Mouse (Mus musculus) stomach, embryonic 15.5 days (tissue): ENCODE measurements around the gene Mapre3. TPM values are rescaled to one million over a fixed set of nuclear protein-coding genes. Genes with fewer than 3 reads are reported as not detected.

Source experiments
- ATAC-seq: fragments of 200-750 bp; cut with Nextera tagmentation; 2 replicates; pipeline ENCODE4 v1.8.0; 2017; ENCODE audit warnings: low read depth, moderate number of reproducible peaks, moderate TSS enrichment; ENCODE audit not compliant: insufficient read depth, low FRiP score
- H3K27ac ChIP-seq: fragments of 300-500 bp; sonication (generic); 2 replicates; pipeline ENCODE4 v1.5.1; 2015; ENCODE audit warnings: mild to moderate bottlenecking, inconsistent platforms
- H3K27me3 ChIP-seq: fragments of 300-500 bp; sonication (generic); replicated peaks from 2 replicates; pipeline ENCODE4 v1.6.1; 2015; ENCODE audit warnings: inconsistent platforms
- H3K36me3 ChIP-seq: fragments of 300-500 bp; sonication (generic); 2 replicates; pipeline ENCODE4 v1.6.1; 2015; ENCODE audit warnings: inconsistent platforms
- H3K4me1 ChIP-seq: fragments of 300-500 bp; sonication (generic); 2 replicates; pipeline ENCODE4 v1.6.1; 2015; ENCODE audit warnings: inconsistent platforms
- H3K4me2 ChIP-seq: fragments of 300-500 bp; sonication (generic); 2 replicates; pipeline ENCODE4 v1.6.1; 2015; ENCODE audit warnings: mild to moderate bottlenecking, inconsistent platforms
- H3K4me3 ChIP-seq: fragments of 300-500 bp; sonication (generic); replicated peaks from 2 replicates; pipeline ENCODE4 v1.5.1; 2015; ENCODE audit warnings: inconsistent platforms
- H3K9ac ChIP-seq: fragments of 300-500 bp; sonication (generic); 2 replicates; pipeline ENCODE4 v1.6.1; 2015; ENCODE audit warnings: inconsistent platforms
- H3K9me3 ChIP-seq: fragments of 300-500 bp; sonication (generic); 2 replicates; pipeline ENCODE4 v1.6.1; 2016; ENCODE audit warnings: inconsistent platforms
- WGBS: fragments of 180-500 bp; shearing (Covaris S2); methylation state at CpG from one replicate; pipeline ENCODE4 v1.1.7; 2015; 5-methylcytosine and 5-hydroxymethylcytosine counted together
- polyA plus RNA-seq: library from polyadenylated mRNA; unstranded; fragments of >200 nt; fragmentation: Nextera tagmentation; extraction: Ambion mirVana; gene quantifications from 2 replicates; pipeline ENCODE4 v1.2.1, GENCODE M21; 2015

Mapre3 gene
- 19.7 and 21.3 TPM in 2 replicates for polyA plus RNA-seq

DNA sequence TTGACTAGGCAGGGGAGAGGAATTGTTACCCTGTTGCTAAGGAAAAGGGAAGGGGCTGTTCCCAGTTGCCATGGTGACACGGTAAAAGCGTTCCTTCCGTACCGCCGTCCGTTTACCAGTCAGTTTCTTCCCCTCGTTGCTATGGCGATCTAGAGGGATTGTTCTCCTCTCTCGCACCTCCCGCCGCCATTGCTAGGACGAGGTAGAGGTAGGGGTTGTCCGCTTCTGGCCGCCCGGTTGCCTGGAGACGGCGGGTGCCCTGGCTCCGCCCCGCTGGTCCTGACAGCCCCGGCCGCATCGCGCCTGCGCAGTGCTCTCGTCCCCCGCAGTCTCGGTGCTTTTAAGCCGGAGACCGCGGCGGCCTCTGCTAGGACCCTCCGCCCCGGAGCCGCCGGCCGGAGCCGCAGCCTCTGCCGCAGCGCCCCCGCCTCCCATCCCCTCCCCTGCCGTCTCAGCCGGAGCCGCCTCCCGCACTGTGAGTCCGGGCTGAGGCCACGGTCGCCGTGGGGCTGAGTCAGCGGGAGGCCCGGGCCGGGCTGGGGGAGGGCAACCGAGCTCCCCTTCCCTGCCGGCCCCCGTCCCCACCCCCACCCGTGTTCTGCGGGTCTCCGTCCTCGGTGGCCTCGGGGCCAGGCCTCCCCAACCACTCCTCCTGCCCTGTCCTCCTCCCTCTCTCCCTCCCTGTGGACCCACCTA is at the start of gene Mapre3:
Mapre3 (plus strand) TSS at position 218 of the 696 bp plus-strand sequence.
- ATAC-seq = peak; percentile 91
- Histone ChIP-seq H3K27ac (no peak within 1 kb of the TSS), H3K4me1 (peaks cover 19% of the 10 kb centered on the region)

GRCm38 (mm10) chr5:30765596-30766370 is 48.7 kb upstream of the Mapre3 start:
- Histone ChIP-seq H3K4me3 (no peak overlapping the region), H3K27me3 (no peaks in the 10 kb centered on the region), H3K4me1 (peaks cover 12% of the 10 kb centered on the region), H3K36me3 (no peaks in the 10 kb centered on the region), H3K9ac (no peak overlapping the region), H3K9me3 (no peaks in the 10 kb centered on the region), H3K27ac (peak overlapping the region; percentile 3; the same call in 1 of the 2 replicates), H3K4me2 (no peak overlapping the region)
- ATAC-seq = no peak
- WGBS = 74% methylated on average over 12 of the region's 12 CpGs

More for the DNA sequence above, at the start of gene Mapre3:
- Histone ChIP-seq H3K36me3 (no peaks in the 10 kb centered on the region), H3K27me3 (no peaks in the 10 kb centered on the region), H3K9me3 (no peaks in the 10 kb centered on the region), H3K4me3 (peak within 1 kb of the TSS; percentile 85), H3K9ac (peak within 1 kb of the TSS; percentile 66; the same call in 1 of the 2 replicates), H3K4me2 (peak within 1 kb of the TSS; percentile 85)
- under 1% methylated on average over 59 of the region's 59 CpGs for WGBS

DNA sequence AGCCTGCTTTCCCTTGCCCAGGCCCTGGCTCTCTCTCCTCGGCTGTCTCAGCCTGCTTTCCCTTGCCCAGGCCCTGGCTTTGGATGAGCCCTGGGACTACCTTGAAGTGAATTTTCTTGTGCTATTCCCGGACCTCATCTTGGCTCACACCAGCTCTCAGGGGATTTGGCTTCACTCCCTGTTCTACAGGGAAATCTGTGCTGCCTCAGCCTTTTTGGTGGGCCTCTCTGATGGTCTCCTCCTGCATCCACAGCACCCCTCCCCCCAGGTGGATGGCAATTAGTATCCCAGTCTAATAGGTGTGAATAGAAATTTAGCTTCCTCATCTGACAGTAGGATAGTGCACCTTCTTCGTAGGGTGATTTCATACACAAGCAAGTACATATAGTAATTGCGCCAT is 46.4 kb upstream of the Mapre3 start:
- WGBS = 65% methylated on average over 4 of the region's 4 CpGs
- Histone ChIP-seq H3K9me3 (no peaks in the 10 kb centered on the region), H3K27ac (peak overlapping the region; percentile 45; the same call in 1 of the 2 replicates), H3K9ac (no peak overlapping the region), H3K27me3 (no peaks in the 10 kb centered on the region), H3K4me3 (no peak overlapping the region), H3K4me1 (peaks cover 12% of the 10 kb centered on the region), H3K4me2 (no peak overlapping the region), H3K36me3 (no peaks in the 10 kb centered on the region)
- ATAC-seq = peak; percentile 29; the same call in 1 of the 2 replicates

DNA sequence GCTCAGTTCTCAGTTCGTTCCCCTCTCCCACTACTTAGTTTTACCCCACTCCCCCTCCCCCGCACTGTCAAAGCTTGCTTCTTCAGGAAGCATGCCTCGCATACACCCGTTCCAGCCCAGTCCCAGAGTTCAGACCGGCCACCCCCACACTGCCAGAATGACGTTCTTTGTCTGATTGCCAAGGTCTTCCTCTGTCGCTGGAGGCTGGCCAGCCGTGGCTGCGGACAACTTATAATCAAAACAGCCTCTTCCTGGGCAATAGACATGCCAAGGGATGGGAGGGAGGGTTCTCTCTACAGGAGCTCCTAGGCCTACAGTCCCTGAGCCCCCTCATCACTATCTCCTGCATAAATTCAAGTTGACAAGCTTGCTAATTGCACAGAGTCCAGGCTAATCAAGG is 45.8 kb upstream of the Mapre3 start:
- no peak overlapping the region for H3K4me3 ChIP-seq
- peaks cover 12% of the 10 kb centered on the region for H3K4me1 ChIP-seq
- no peaks in the 10 kb centered on the region for H3K27me3 ChIP-seq
- WGBS = 17% methylated on average over 9 of the region's 9 CpGs
- H3K27ac ChIP-seq = no peak overlapping the region
- H3K9me3 ChIP-seq = no peaks in the 10 kb centered on the region
- no peaks in the 10 kb centered on the region for H3K36me3 ChIP-seq
- peak; percentile 78 for ATAC-seq
- H3K9ac ChIP-seq = no peak overlapping the region
- H3K4me2 ChIP-seq = 0 out of 2 replicates have a peak overlapping the region, but pooled peaks have one; percentile 8

- Histone ChIP-seq H3K9me3 (no peaks in the 10 kb centered on the region), H3K4me2 (no peak overlapping the region), H3K9ac (no peak overlapping the region), H3K27me3 (no peaks in the 10 kb centered on the region), H3K36me3 (no peaks in the 10 kb centered on the region), H3K4me3 (no peak overlapping the region), H3K4me1 (peaks cover 12% of the 10 kb centered on the region), H3K27ac (no peak overlapping the region)
- ATAC-seq = no peak
- 71% methylated on average over 9 of the region's 9 CpGs for WGBS
Observed at GRCm38 (mm10) chr5:30769075-30769474, 45.4 kb upstream of the Mapre3 start.

GRCm38 (mm10) chr5:30774601-30775371 is 39.7 kb upstream of the Mapre3 start:
- WGBS = 8% methylated on average over 20 of the region's 20 CpGs
- H3K27me3 ChIP-seq = no peaks in the 10 kb centered on the region
- H3K36me3 ChIP-seq = no peaks in the 10 kb centered on the region
- peak overlapping the region; percentile 27; the same call in 1 of the 2 replicates for H3K4me3 ChIP-seq
- peak overlapping the region; percentile 7; the same call in 1 of the 2 replicates for H3K9ac ChIP-seq
- H3K4me1 ChIP-seq = peaks cover 7% of the 10 kb centered on the region; the same call in 1 of the 2 replicates
- no peak overlapping the region for H3K27ac ChIP-seq
- H3K9me3 ChIP-seq = no peaks in the 10 kb centered on the region
- peak; percentile 80 for ATAC-seq
- peak overlapping the region; percentile 66 for H3K4me2 ChIP-seq

DNA sequence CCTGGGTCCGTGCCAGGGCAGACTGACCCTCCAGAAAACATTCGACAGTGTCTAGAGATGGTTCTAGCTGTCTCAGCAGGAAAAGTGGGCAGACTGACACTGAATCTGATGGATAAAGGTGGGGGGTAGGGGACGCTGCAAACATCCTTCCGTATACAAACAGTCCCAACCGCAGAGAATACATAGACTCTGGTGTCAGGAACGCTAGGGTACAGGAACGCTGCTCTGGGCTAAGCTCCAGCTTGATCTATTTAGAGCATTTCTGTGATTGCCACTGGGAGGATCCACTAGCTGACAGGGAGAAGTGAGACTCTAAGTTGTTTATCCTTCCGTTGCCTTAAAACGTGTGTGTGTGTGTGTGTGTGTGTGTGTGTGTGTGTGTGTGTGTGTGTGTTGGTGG is 33.7 kb upstream of the Mapre3 start:
- Histone ChIP-seq H3K4me1 (no peaks in the 10 kb centered on the region), H3K27ac (no peak overlapping the region), H3K4me3 (no peak overlapping the region), H3K9me3 (no peaks in the 10 kb centered on the region), H3K9ac (no peak overlapping the region), H3K36me3 (no peaks in the 10 kb centered on the region), H3K4me2 (no peak overlapping the region), H3K27me3 (no peaks in the 10 kb centered on the region)
- WGBS = 57% methylated on average over 9 of the region's 9 CpGs
- ATAC-seq = no peak

DNA sequence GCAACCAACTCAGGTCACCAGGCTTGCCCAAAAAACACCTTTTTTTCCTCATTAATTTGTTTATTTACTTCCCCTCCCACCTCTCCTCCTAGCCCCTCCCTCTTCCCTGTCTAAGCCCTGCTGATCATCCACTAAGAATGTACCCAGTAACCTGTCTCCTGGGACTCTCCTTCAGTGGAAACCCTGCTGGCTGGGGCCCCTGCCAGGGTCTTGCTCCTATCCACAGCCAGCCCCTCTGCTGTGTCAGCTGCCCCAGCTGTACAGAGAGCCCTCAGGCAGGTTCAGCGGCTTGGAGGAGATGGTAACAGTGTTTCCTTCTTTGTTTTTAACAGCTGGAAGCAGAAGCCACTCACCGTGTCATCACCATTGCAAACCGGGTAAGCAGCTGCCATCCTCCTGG is 33.3 kb upstream of the Mapre3 start:
- Histone ChIP-seq H3K4me2 (no peak overlapping the region), H3K4me1 (no peaks in the 10 kb centered on the region), H3K36me3 (no peaks in the 10 kb centered on the region), H3K27me3 (no peaks in the 10 kb centered on the region), H3K9ac (no peak overlapping the region), H3K4me3 (no peak overlapping the region), H3K9me3 (no peaks in the 10 kb centered on the region), H3K27ac (no peak overlapping the region)
- ATAC-seq = no peak
- WGBS = 69% methylated on average over 3 of the region's 3 CpGs

GRCm38 (mm10) chr5:30787381-30787780 is 27.1 kb upstream of the Mapre3 start:
- ATAC-seq = no peak
- no peak overlapping the region for H3K9ac ChIP-seq
- no peaks in the 10 kb centered on the region for H3K27me3 ChIP-seq
- H3K27ac ChIP-seq = no peak overlapping the region
- no peaks in the 10 kb centered on the region for H3K36me3 ChIP-seq
- no peaks in the 10 kb centered on the region for H3K4me1 ChIP-seq
- H3K4me3 ChIP-seq = no peak overlapping the region
- H3K4me2 ChIP-seq = no peak overlapping the region
- H3K9me3 ChIP-seq = no peaks in the 10 kb centered on the region
- 89% methylated on average over 5 of the region's 5 CpGs for WGBS

GRCm38 (mm10) chr5:30790047-30790446 is 24.4 kb upstream of the Mapre3 start:
- ATAC-seq = no peak
- H3K4me1 ChIP-seq = no peaks in the 10 kb centered on the region
- H3K9ac ChIP-seq = no peak overlapping the region
- no peak overlapping the region for H3K4me3 ChIP-seq
- H3K4me2 ChIP-seq = no peak overlapping the region
- 79% methylated on average over 3 of the region's 3 CpGs for WGBS
- H3K27ac ChIP-seq = no peak overlapping the region
- no peaks in the 10 kb centered on the region for H3K36me3 ChIP-seq
- no peaks in the 10 kb centered on the region for H3K9me3 ChIP-seq
- no peaks in the 10 kb centered on the region for H3K27me3 ChIP-seq

GRCm38 (mm10) chr5:30796125-30796524 is 18.3 kb upstream of the Mapre3 start:
- Histone ChIP-seq H3K4me3 (no peak overlapping the region), H3K4me1 (no peaks in the 10 kb centered on the region), H3K9ac (no peak overlapping the region), H3K4me2 (no peak overlapping the region), H3K9me3 (no peaks in the 10 kb centered on the region), H3K36me3 (no peaks in the 10 kb centered on the region), H3K27ac (no peak overlapping the region), H3K27me3 (no peaks in the 10 kb centered on the region)
- peak; percentile 48 for ATAC-seq
- WGBS = 10% methylated on average over 12 of the region's 12 CpGs
